Mouse (Mus musculus) midbrain, postnatal 0 days (tissue): ENCODE measurements at regions not wholly inside any gene's neighbourhood (a gene's known extent, or its start where the extent isn't known, plus 50 kb on each side); places are given as distances from the start of the nearest gene placed in this dataset.

Source experiments
- ATAC-seq: fragments of 200-750 bp; cut with Nextera tagmentation; 2 replicates; pipeline ENCODE4 v1.8.0; 2017; ENCODE audit warnings: moderate number of reproducible peaks, mild to moderate bottlenecking, moderate TSS enrichment, moderate library complexity; ENCODE audit not compliant: low FRiP score
- DNase-seq: peaks from one replicate; pipeline ENCODE4 v3.0.0-alpha.2; 2015; ENCODE audit warnings: low spot score
- H3K27ac ChIP-seq: fragments of 300-500 bp; sonication (generic); 2 replicates; pipeline ENCODE4 v1.5.1; 2014; ENCODE audit warnings: low read depth, mild to moderate bottlenecking, low read length, mixed read lengths
- H3K27me3 ChIP-seq: fragments of 300-500 bp; sonication (generic); 2 replicates; pipeline ENCODE4 v1.6.1; 2014; ENCODE audit warnings: low read length, control low read depth, mixed read lengths; ENCODE audit not compliant: insufficient read depth
- H3K36me3 ChIP-seq: fragments of 300-500 bp; sonication (generic); 2 replicates; pipeline ENCODE4 v1.6.1; 2014; ENCODE audit warnings: low read length, control low read depth, mixed read lengths; ENCODE audit not compliant: insufficient read depth
- H3K4me1 ChIP-seq: fragments of 300-500 bp; sonication (generic); 2 replicates; pipeline ENCODE4 v1.6.1; 2014; ENCODE audit warnings: mild to moderate bottlenecking, control low read depth, antibody characterized with exemption, low read length, mixed read lengths; ENCODE audit not compliant: insufficient read depth
- H3K4me2 ChIP-seq: fragments of 300-500 bp; sonication (generic); 2 replicates; pipeline ENCODE4 v1.6.1; 2014; ENCODE audit warnings: low read depth, mild to moderate bottlenecking, low read length, mixed read lengths; ENCODE audit not compliant: poor library complexity, severe bottlenecking
- H3K4me3 ChIP-seq: fragments of 300-500 bp; sonication (generic); 2 replicates; pipeline ENCODE4 v1.5.1; 2014; ENCODE audit warnings: low read depth, mild to moderate bottlenecking, low read length, moderate library complexity
- H3K9ac ChIP-seq: fragments of 300-500 bp; sonication (generic); replicated peaks from 2 replicates; pipeline ENCODE4 v1.6.1; 2014; ENCODE audit warnings: mild to moderate bottlenecking, low read length, moderate library complexity, mixed read lengths; ENCODE audit not compliant: poor library complexity, severe bottlenecking
- H3K9me3 ChIP-seq: fragments of 300-500 bp; sonication (generic); 2 replicates; pipeline ENCODE4 v1.6.1; 2016; ENCODE audit warnings: low read length, control low read depth
- CTCF ChIP-seq: IDR thresholded peaks from 2 replicates; pipeline ENCODE4 v1.5.1; 2016; ENCODE audit warnings: antibody characterized with exemption, mild to moderate bottlenecking
- WGBS: fragments of 180-500 bp; shearing (Covaris S2); extraction: QIAGEN DNeasy Blood & Tissue Kit; methylation state at CpG from one replicate; pipeline ENCODE4 v1.1.7; 2014; 5-methylcytosine and 5-hydroxymethylcytosine counted together

- no peaks in the 10 kb centered on the region for H3K36me3 ChIP-seq
- 72% methylated on average over 6 of the region's 6 CpGs for WGBS
Measured at GRCm38 (mm10) chr3:113811790-113812189, 181.8 kb upstream of the Rnpc3 start.

GRCm38 (mm10) chr3:113859421-113859820 lies 170.9 kb upstream of the Col11a1 start:
- 48% methylated on average over 1 of the region's 1 CpGs for WGBS
- Histone ChIP-seq H3K36me3 (no peaks in the 10 kb centered on the region), H3K9ac (no peak overlapping the region), H3K4me3 (no peak overlapping the region), H3K9me3 (no peaks in the 10 kb centered on the region), H3K27ac (no peak overlapping the region), H3K4me2 (no peak overlapping the region), H3K4me1 (no peaks in the 10 kb centered on the region), H3K27me3 (no peaks in the 10 kb centered on the region)
- DNase-seq (no peak), ATAC-seq (no peak)
- TF ChIP-seq CTCF, result no peak

More at GRCm38 (mm10) chr3:113811790-113812189, 181.8 kb upstream of the Rnpc3 start:
- Histone ChIP-seq H3K9me3 (no peaks in the 10 kb centered on the region), H3K27me3 (no peaks in the 10 kb centered on the region), H3K27ac (no peak overlapping the region), H3K4me2 (no peak overlapping the region), H3K4me3 (no peak overlapping the region), H3K9ac (no peak overlapping the region), H3K4me1 (no peaks in the 10 kb centered on the region)
- ATAC-seq (no peak; the same call in 1 of the 2 replicates), DNase-seq (peak; percentile 68)
- no peak for TF ChIP-seq CTCF

- no peak overlapping the region for H3K4me2 ChIP-seq
- no peak overlapping the region for H3K27ac ChIP-seq
- no peaks in the 10 kb centered on the region for H3K4me1 ChIP-seq
- H3K27me3 ChIP-seq, result no peaks in the 10 kb centered on the region
- DNase-seq (no peak), ATAC-seq (no peak)
- no peak overlapping the region for H3K9ac ChIP-seq
- TF ChIP-seq CTCF, result no peak
- no peaks in the 10 kb centered on the region for H3K36me3 ChIP-seq
- H3K4me3 ChIP-seq, result no peak overlapping the region
- no peaks in the 10 kb centered on the region for H3K9me3 ChIP-seq
- WGBS, result 84% methylated on average over 5 of the region's 5 CpGs
Measured at GRCm38 (mm10) chr3:113860005-113860404, 170.3 kb upstream of the Col11a1 start.

GRCm38 (mm10) chr3:113860426-113860825 lies 169.9 kb upstream of the Col11a1 start:
- DNase-seq (no peak), ATAC-seq (no peak)
- no peak overlapping the region for H3K4me2 ChIP-seq
- no peaks in the 10 kb centered on the region for H3K9me3 ChIP-seq
- TF ChIP-seq CTCF, result no peak
- no peak overlapping the region for H3K4me3 ChIP-seq
- no peaks in the 10 kb centered on the region for H3K27me3 ChIP-seq
- H3K36me3 ChIP-seq, result no peaks in the 10 kb centered on the region
- H3K27ac ChIP-seq, result no peak overlapping the region
- no peaks in the 10 kb centered on the region for H3K4me1 ChIP-seq
- H3K9ac ChIP-seq, result no peak overlapping the region

GRCm38 (mm10) chr3:113873226-113873625 lies 157.1 kb upstream of the Col11a1 start:
- DNase-seq, result no peak
- Histone ChIP-seq H3K36me3 (no peaks in the 10 kb centered on the region), H3K4me3 (no peak overlapping the region), H3K9me3 (no peaks in the 10 kb centered on the region), H3K9ac (no peak overlapping the region), H3K27ac (no peak overlapping the region), H3K4me2 (no peak overlapping the region), H3K27me3 (no peaks in the 10 kb centered on the region), H3K4me1 (no peaks in the 10 kb centered on the region)
- ATAC-seq, result no peak
- TF ChIP-seq CTCF, result no peak
- WGBS, result 80% methylated on average over 4 of the region's 4 CpGs

GRCm38 (mm10) chr3:113905162-113905561 lies 125.2 kb upstream of the Col11a1 start:
- no peak for ATAC-seq

More at GRCm38 (mm10) chr3:113905162-113905561, 125.2 kb upstream of the Col11a1 start:
- Histone ChIP-seq H3K27me3 (no peaks in the 10 kb centered on the region), H3K9ac (no peak overlapping the region), H3K36me3 (no peaks in the 10 kb centered on the region), H3K27ac (no peak overlapping the region), H3K4me3 (no peak overlapping the region), H3K4me2 (no peak overlapping the region), H3K4me1 (no peaks in the 10 kb centered on the region), H3K9me3 (no peaks in the 10 kb centered on the region)
- WGBS, result 63% methylated on average over 1 of the region's 1 CpGs
- DNase-seq, result no peak
- TF ChIP-seq CTCF, result no peak
